Mouse (Mus musculus): Measurements from ENCODE around the gene Msh6.

DNA sequence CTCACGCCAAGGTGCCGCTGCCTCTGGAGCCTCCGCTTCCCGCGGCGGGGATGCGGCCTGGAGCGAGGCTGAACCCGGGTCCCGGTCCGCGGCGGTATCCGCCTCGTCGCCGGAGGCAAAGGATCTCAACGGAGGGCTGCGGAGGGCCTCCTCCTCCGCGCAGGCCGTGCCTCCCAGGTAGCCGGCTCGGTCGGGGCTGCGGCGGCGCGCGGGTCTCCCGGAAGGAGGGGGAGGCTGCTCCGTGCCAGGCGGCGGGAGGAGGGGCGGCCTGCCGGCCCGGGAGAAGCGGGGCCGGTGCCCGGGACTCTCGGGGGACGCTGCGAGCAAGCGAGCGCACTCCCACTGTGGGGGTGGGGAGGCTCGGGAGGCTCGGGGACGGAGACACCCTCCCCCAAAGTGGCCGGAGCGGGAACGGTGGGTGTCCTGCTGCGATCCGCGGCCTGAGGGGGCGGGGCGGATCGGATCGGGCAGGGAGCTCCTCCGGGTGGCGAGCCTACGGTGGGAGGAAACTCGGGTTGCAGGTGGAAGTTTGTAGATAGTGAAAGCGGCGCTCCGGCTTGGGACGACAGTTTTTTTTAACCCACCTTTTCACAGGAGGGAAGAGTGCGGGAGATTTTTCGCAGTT lies 479 bp downstream of the Msh6 start:
- TF ChIP-seq ETS1 (conservative IDR thresholded peaks at IDR 0.05; ENCODE audit: low read depth, low read length) (no peak), POLR2A (IDR thresholded peaks at IDR 0.05; ENCODE audit: low read depth, low read length) (no peak), MAFK (IDR thresholded peaks at IDR 0.05; ENCODE audit: insufficient replicate concordance, low read length) (no peak; the same call in 1 of the 2 replicates), CTCF (conservative IDR thresholded peaks at IDR 0.05 in 1 of 2, IDR thresholded peaks at IDR 0.05 in 1 of 2; ENCODE audit: low read depth in 2 of 2, low read length in 2 of 2) (no peak)

Measured in CH12.LX (cell line).